Mouse (Mus musculus) CD4-positive helper T cell, adult 2 months (primary cell): ENCODE measurements around the gene Vmn2r100.

Source experiments
- DNase-seq: peaks from one replicate; pipeline ENCODE4 v3.0.0-alpha.2; 2012; ENCODE audit warnings: low read depth, missing footprints, low spot score

Vmn2r100 gene

GRCm38 (mm10) chr17:19504432-19504831 is at the start of gene Vmn2r100:
Vmn2r100 (plus strand) TSS chr17:19504732.
- no peak for DNase-seq

GRCm38 (mm10) chr17:19482866-19483265 is 21.7 kb upstream of the Vmn2r100 start:
- no peak for DNase-seq

- DNase-seq, result no peak
Observed at GRCm38 (mm10) chr17:19576927-19577326, 72.4 kb downstream of the Vmn2r100 start, which contains the start of gene Vmn2r101. Vmn2r101 (plus strand) TSS chr17:19577227.
